Mouse (Mus musculus) Patski (cell line): ENCODE measurements around the gene Efcab6. TPM values are rescaled to one million over a fixed set of nuclear protein-coding genes. Genes with fewer than 3 reads are reported as not detected.

Experiments used
- ATAC-seq: fragments of 100-300 bp; one replicate; pipeline ENCODE4 v1.8.0; 2021
- CTCF ChIA-PET: fragments of 350-600 bp; sonication (Branson Sonifier 250); formaldehyde crosslinking; loops from one replicate; lab custom pipeline; 2022; ENCODE audit warnings: inconsistent platforms; lab: Charles Lee
- POLR2A ChIA-PET: fragments of 350-600 bp; sonication (Branson Sonifier 250); formaldehyde crosslinking; loops from one replicate; lab custom pipeline; 2022; ENCODE audit warnings: antibody characterized with exemption, inconsistent platforms; lab: Charles Lee
- DNase-seq: peaks from one replicate; pipeline ENCODE4 v3.0.0-alpha.2; 2011; ENCODE audit warnings: low read depth, low spot score
- H3K27me3 ChIP-seq: fragments of 371-371 bp; one replicate; pipeline ENCODE4 v1.5.1; 2021
- CTCF ChIP-seq: fragments of 100-300 bp; IDR thresholded peaks from one replicate; pipeline ENCODE4 v1.5.1; 2021
- in situ Hi-C: fragments of 300-500 bp; cut with MboI; formaldehyde crosslinking; loops from 3 replicates; pipeline ENCODE4 v1.11.1; 2018; ENCODE audit warnings: low pct_unique_long_range_greater_than_20kb, mixed read lengths
- polyA plus RNA-seq: library from polyadenylated mRNA; unstranded; gene quantifications from one replicate; pipeline ENCODE4 v1.2.3, GENCODE M21; 2021

The Efcab6 gene
- polyA plus RNA-seq, 1 experiment from 2014 or later = not detected

DNA sequence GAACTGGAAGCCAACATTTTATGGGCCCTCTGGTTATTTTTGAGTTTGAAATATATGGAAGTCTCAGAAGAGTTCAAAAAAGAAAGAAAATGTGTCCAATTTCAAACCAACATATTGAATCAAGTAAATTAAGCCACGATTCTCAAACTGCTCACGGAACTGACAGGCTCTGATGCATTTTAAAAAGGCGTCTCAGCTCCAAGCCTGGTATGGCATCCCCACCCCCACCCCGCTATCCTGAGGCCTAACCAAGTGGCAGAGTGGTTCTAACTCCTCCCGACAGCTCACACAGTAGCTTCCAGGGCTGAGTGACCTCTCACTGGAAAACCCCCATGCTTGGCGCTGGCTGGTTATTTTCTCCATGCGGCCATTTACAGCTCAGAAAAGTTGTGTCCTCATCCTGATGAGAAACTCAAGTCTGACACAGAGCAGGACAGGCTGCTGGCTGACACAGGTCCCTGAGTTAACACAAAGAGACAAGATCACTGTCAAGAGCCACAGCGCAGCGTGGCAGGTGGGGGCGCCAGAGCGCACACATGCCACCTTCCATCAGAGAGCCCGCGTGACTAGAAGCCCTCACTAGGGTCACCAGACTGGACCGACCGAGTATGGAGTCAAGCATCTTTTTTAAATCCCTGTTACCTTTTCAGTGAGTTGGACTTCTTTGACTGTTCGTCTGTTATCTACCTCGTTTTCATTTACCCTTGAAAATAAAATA lies 55.7 kb downstream of the Efcab6 start:
- ChIA-PET POLR2A (no interaction called here), CTCF (no interaction called here)
- DNase-seq = no peak
- in situ Hi-C loops = no loop called here
- no peak for ATAC-seq
- no peak for TF ChIP-seq CTCF
- peaks cover 28% of the 10 kb centered on the region for H3K27me3 ChIP-seq

DNA sequence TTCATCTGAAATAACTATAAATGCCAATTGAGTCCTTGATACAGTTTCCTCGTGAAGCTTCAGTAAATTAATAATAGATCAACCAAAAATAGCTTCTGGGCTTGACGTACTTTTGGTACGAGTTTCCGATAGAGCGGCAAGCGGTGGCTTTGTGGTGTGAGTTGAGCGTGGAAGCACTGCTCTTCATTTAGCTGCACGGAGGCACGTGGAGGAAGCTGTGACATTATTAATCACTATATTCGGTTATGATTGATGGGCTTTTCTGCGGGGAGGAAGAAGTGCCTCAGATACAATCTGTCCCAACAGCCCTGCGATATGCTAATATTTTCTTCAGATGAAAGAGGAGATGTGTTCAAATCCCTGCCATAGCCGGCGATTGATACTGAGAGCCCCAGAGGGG lies 60.9 kb downstream of the Efcab6 start:
- peaks cover 21% of the 10 kb centered on the region for H3K27me3 ChIP-seq
- in situ Hi-C loops = no loop called here
- ATAC-seq = no peak
- DNase-seq = no peak
- TF ChIP-seq CTCF = no peak
- CTCF ChIA-PET = no interaction called here
- POLR2A ChIA-PET = no interaction called here

DNA sequence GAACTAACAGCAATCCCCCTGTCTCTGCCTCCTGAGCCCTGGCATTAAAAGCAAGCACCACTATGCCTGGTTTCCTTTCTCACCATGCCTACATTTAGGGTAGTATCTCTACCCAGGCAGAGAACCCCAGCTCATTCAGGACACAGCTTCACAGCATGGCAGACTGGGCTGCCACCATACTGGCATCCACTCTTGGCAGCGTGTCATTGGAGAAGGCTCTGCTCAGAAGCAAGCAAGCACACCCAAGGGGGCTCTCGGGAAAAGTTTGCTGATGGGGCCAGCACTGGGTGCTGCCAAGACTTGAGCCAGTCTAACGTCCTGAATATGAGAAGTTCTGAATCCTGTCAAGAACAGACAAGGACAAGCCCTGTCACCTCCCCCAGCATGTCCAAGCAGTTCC lies 66.1 kb downstream of the Efcab6 start:
- TF ChIP-seq CTCF = no peak
- ChIA-PET CTCF (no interaction called here), POLR2A (no interaction called here)
- ATAC-seq (no peak), DNase-seq (no peak)
- in situ Hi-C loops = no loop called here
- peaks cover 19% of the 10 kb centered on the region for H3K27me3 ChIP-seq

DNA sequence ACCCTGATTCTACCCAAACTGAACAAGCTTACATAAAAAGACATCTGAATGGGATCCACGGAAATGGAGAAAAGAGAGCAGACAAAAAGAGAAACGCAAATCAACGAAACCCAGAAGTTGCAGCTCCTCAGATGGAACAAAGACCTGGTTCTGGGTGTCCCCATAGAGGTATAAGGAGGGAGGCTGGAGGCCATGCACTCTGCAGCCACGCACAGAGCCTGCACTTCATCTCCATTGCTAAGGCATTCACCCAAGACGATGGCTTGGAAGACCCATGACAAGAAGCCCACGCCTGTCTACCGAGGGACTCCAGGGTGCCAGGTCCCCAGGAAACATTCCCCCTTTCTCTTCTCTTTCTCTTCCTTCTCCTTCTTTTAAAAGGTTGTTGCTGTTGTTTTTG lies 66.6 kb downstream of the Efcab6 start:
- DNase-seq (no peak), ATAC-seq (no peak)
- TF ChIP-seq CTCF = no peak
- in situ Hi-C loops = no loop called here
- peaks cover 19% of the 10 kb centered on the region for H3K27me3 ChIP-seq
- ChIA-PET POLR2A (no interaction called here), CTCF (no interaction called here)

DNA sequence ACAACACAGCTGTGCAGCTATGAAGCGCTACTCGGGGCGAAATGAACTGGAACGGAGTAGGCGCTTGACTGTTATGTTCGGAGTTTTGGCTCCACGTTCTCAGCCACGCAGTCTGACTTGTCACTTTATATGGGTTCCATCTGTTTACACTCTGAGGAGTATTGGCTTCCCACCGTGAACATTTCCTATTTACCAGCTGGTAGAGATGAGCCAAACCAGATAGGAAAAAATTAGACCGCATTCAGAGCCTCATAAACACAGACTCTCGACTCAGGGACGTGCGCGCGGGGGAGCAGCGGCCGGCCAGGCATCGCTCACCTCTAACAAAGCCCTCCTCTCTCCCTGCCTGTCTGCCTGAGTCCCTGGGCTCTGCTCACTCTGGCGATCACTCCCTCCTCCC lies 67.1 kb downstream of the Efcab6 start:
- ATAC-seq = no peak
- TF ChIP-seq CTCF = no peak
- ChIA-PET POLR2A (no interaction called here), CTCF (no interaction called here)
- H3K27me3 ChIP-seq = peaks cover 22% of the 10 kb centered on the region
- no peak for DNase-seq
- in situ Hi-C loops = no loop called here

DNA sequence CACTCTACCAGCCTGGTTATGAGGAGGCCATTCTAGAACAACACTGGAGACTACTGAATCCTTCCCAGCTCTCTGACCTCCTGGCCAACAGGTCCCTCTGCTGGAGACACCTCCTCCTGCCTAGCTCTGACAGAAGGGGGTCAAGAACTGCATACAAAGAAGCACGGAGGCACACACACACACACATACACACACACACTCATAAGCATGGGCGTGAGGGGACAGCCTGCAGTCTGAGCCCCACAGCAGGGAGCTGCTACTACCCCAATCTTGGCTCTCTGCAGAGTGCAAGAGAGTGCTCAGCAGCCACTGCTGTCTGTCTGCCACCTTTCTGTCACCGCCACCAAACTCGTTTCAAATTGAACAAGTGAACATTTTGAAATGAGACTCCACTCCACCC lies 67.6 kb downstream of the Efcab6 start:
- in situ Hi-C loops = no loop called here
- ChIA-PET POLR2A (no interaction called here), CTCF (no interaction called here)
- no peak for TF ChIP-seq CTCF
- ATAC-seq (no peak), DNase-seq (no peak)
- peaks cover 27% of the 10 kb centered on the region for H3K27me3 ChIP-seq

DNA sequence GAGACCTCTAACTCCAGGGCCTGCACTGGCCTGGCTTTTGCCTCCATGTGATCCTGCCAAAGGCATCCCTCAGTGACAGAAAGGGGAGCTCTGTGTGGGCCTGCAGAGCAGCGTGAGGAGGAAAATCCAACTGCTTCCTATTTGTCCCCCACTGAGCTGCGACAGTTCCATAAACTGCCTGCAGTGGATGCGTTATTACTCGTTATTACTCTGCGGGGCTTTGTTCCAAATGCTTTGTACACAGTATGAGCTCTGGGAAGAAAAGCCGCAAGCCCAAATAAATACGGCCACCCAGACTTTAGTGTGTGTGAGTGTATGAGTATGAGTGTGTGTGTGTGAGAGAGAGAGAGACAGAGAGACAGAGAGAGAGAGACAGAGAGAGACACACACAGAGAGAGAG lies 68.3 kb downstream of the Efcab6 start:
- no peak for DNase-seq
- CTCF ChIA-PET = no interaction called here

DNA sequence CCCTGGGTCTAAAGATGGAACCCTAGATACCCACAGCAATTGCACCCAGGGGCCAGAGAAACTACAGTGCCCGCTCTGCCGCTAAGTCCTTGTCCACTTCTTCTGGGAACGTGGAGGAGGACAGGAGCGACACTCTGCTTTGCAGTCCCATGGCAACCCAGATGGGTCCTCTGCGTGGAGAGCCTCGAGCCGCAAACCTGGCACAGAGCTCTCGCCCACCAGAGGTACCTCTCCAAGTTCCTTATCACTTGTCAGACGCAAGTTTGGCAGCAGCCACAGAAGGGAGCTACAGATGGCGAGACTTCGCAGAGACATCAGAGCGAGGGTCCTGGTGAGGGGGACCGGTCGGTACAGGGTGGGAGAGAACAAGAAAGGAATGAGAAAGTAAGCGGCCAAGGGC lies 73.0 kb downstream of the Efcab6 start:
- ChIA-PET CTCF (no interaction called here), POLR2A (no interaction called here)
- ATAC-seq (no peak), DNase-seq (no peak)
- H3K27me3 ChIP-seq = peaks cover 28% of the 10 kb centered on the region
- TF ChIP-seq CTCF = no peak
- in situ Hi-C loops = no loop called here

More for the DNA sequence above, 68.3 kb downstream of the Efcab6 start:
- ATAC-seq = no peak
- in situ Hi-C loops = no loop called here
- POLR2A ChIA-PET = no interaction called here
- H3K27me3 ChIP-seq = peaks cover 33% of the 10 kb centered on the region
- no peak for TF ChIP-seq CTCF

DNA sequence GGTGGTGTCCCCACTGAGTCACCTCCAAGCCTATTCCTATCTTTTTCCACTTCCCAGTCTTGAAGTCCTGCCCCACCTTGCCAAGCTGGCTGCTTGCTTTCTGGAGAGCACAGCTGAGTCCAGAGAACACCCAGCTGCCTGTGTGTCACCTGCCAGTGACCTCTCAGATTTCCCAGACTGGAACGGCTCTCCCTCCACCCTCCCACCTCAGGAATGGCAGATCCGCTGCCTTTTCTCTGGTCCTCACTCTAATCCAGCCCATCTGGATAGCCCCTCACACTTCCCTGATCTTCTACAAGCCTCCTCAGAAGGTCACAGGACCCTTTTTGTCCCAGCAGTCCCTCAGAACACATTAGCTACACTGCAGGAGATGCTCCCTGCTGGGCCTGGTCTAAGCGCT lies 73.7 kb downstream of the Efcab6 start:
- DNase-seq = no peak
- ChIA-PET CTCF (no interaction called here), POLR2A (no interaction called here)
- no peak for ATAC-seq
- peaks cover 24% of the 10 kb centered on the region for H3K27me3 ChIP-seq
- TF ChIP-seq CTCF = no peak
- in situ Hi-C loops = no loop called here

DNA sequence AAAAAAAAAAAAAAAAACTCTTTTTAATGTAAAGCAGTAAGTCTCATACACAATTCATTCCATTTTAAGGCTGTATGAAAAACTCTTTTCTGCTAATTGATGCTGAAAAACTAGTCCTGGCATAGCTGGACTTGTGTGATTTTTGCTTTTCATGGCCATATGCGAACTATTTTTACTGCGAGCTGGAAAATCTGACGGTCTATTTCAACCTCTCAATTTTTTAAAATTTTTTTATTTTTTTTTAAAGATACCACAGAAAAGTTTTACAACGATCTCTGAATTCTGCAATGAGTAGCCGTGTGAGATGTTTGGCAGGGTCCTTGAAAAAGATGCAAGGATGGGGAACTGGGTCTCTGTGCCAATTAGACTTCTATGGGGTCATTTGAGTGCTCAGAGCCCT lies 75.9 kb downstream of the Efcab6 start:
- DNase-seq (no peak), ATAC-seq (no peak)
- CTCF ChIA-PET = no interaction called here
- in situ Hi-C loops = no loop called here
- peaks cover 26% of the 10 kb centered on the region for H3K27me3 ChIP-seq
- POLR2A ChIA-PET = no interaction called here
- TF ChIP-seq CTCF = no peak

DNA sequence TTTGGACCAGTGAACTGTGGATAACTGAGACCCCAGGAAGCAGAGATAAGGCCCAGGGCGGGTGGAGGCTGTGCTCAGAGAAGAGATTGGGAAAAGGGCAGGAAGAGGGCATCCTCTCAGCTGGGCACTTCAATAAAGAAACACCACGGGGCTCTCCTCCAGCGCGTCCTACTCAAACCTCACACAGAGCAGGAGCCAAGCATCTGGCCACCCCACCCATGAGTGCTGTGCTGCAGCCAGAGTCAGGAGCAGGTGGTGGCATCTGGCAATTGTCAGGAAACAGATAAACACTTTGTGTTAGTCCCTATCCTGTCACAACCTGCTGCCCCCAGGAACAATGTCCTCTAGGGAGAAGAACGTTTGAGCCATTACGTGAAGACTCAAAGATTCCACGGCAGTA lies 77.1 kb downstream of the Efcab6 start:
- DNase-seq = no peak
- no peak for ATAC-seq
- peaks cover 26% of the 10 kb centered on the region for H3K27me3 ChIP-seq
- POLR2A ChIA-PET = no interaction called here
- no peak for TF ChIP-seq CTCF
- in situ Hi-C loops = no loop called here
- CTCF ChIA-PET = no interaction called here
